Mouse (Mus musculus): ENCODE data around the gene Zfand3. TPM values are rescaled to one million over a fixed set of nuclear protein-coding genes. Genes with fewer than 3 reads are reported as not detected.

The Zfand3 gene
- polyA plus RNA-seq, 1 experiment, result 111 TPM

- H3K4me1 ChIP-seq (ENCODE audit: control insufficient read depth, insufficient read depth, low read length), result peaks cover 11% of the 10 kb centered on the region; the same call in 1 of the 2 replicates
- no peak for TF ChIP-seq CTCF (conservative IDR thresholded peaks at IDR 0.05; ENCODE audit: insufficient read depth, insufficient read length, low read depth, low read length)
- no peak for TF ChIP-seq POLR2A (IDR thresholded peaks at IDR 0.05; ENCODE audit: low read depth, low read length)
- no peak overlapping the region for H3K4me3 ChIP-seq (ENCODE audit: insufficient read depth, low read depth, low read length)
- 63% methylated on average over 2 of the region's 2 CpGs for WGBS
- no peaks in the 10 kb centered on the region for H3K36me3 ChIP-seq (ENCODE audit: control insufficient read depth, insufficient read depth, low read length)
- DNase-seq, result no peak
- H3K27ac ChIP-seq (ENCODE audit: insufficient read depth, low read depth, low read length), result no peak overlapping the region
- no peaks in the 10 kb centered on the region for H3K27me3 ChIP-seq (replicated peaks; ENCODE audit: control insufficient read depth, insufficient read depth, low read length)
Observed at GRCm38 (mm10) chr17:30182063-30182462, 177.5 kb downstream of the Zfand3 start.

- Histone ChIP-seq H3K4me1 (ENCODE audit: control insufficient read depth, insufficient read depth, low read length) (peaks cover 7% of the 10 kb centered on the region; the same call in 1 of the 2 replicates), H3K36me3 (ENCODE audit: control insufficient read depth, insufficient read depth, low read length) (no peaks in the 10 kb centered on the region), H3K4me3 (ENCODE audit: insufficient read depth, low read depth, low read length) (no peak overlapping the region), H3K27ac (ENCODE audit: insufficient read depth, low read depth, low read length) (no peak overlapping the region), H3K27me3 (replicated peaks; ENCODE audit: control insufficient read depth, insufficient read depth, low read length) (no peaks in the 10 kb centered on the region)
- DNase-seq, result no peak
- 93% methylated on average over 6 of the region's 6 CpGs for WGBS
- TF ChIP-seq POLR2A (IDR thresholded peaks at IDR 0.05; ENCODE audit: low read depth, low read length) (no peak), CTCF (conservative IDR thresholded peaks at IDR 0.05; ENCODE audit: insufficient read depth, insufficient read length, low read depth, low read length) (no peak)
Observed at GRCm38 (mm10) chr17:30183561-30183960, 179.0 kb downstream of the Zfand3 start.

GRCm38 (mm10) chr17:30187154-30187553 is 182.6 kb downstream of the Zfand3 start:
- Histone ChIP-seq H3K4me3 (ENCODE audit: insufficient read depth, low read depth, low read length) (no peak overlapping the region), H3K4me1 (ENCODE audit: control insufficient read depth, insufficient read depth, low read length) (peaks cover 18% of the 10 kb centered on the region), H3K27me3 (replicated peaks; ENCODE audit: control insufficient read depth, insufficient read depth, low read length) (no peaks in the 10 kb centered on the region), H3K36me3 (ENCODE audit: control insufficient read depth, insufficient read depth, low read length) (no peaks in the 10 kb centered on the region), H3K27ac (ENCODE audit: insufficient read depth, low read depth, low read length) (no peak overlapping the region)
- no peak for DNase-seq
- no peak for TF ChIP-seq CTCF (conservative IDR thresholded peaks at IDR 0.05; ENCODE audit: insufficient read depth, insufficient read length, low read depth, low read length)
- TF ChIP-seq POLR2A (IDR thresholded peaks at IDR 0.05; ENCODE audit: low read depth, low read length), result no peak
- WGBS, result 83% methylated on average over 6 of the region's 6 CpGs

GRCm38 (mm10) chr17:30187581-30187980 is 183.0 kb downstream of the Zfand3 start:
- no peak for DNase-seq
- TF ChIP-seq POLR2A (IDR thresholded peaks at IDR 0.05; ENCODE audit: low read depth, low read length) (no peak), CTCF (conservative IDR thresholded peaks at IDR 0.05; ENCODE audit: insufficient read depth, insufficient read length, low read depth, low read length) (no peak)
- Histone ChIP-seq H3K27ac (ENCODE audit: insufficient read depth, low read depth, low read length) (no peak overlapping the region), H3K27me3 (replicated peaks; ENCODE audit: control insufficient read depth, insufficient read depth, low read length) (no peaks in the 10 kb centered on the region), H3K4me3 (ENCODE audit: insufficient read depth, low read depth, low read length) (no peak overlapping the region), H3K36me3 (ENCODE audit: control insufficient read depth, insufficient read depth, low read length) (no peaks in the 10 kb centered on the region), H3K4me1 (ENCODE audit: control insufficient read depth, insufficient read depth, low read length) (peaks cover 18% of the 10 kb centered on the region)
- 71% methylated on average over 5 of the region's 5 CpGs for WGBS

GRCm38 (mm10) chr17:30188031-30188981 is 183.8 kb downstream of the Zfand3 start:
- Histone ChIP-seq H3K36me3 (ENCODE audit: control insufficient read depth, insufficient read depth, low read length) (no peaks in the 10 kb centered on the region), H3K4me3 (ENCODE audit: insufficient read depth, low read depth, low read length) (no peak overlapping the region), H3K27ac (ENCODE audit: insufficient read depth, low read depth, low read length) (no peak overlapping the region), H3K27me3 (replicated peaks; ENCODE audit: control insufficient read depth, insufficient read depth, low read length) (no peaks in the 10 kb centered on the region), H3K4me1 (ENCODE audit: control insufficient read depth, insufficient read depth, low read length) (peaks cover 18% of the 10 kb centered on the region)
- no peak for TF ChIP-seq CTCF (conservative IDR thresholded peaks at IDR 0.05; ENCODE audit: insufficient read depth, insufficient read length, low read depth, low read length)
- DNase-seq, result no peak
- WGBS, result 37% methylated on average over 20 of the region's 20 CpGs

GRCm38 (mm10) chr17:30191097-30191640 is 186.6 kb downstream of the Zfand3 start:
- no peak for DNase-seq
- H3K27ac ChIP-seq (ENCODE audit: insufficient read depth, low read depth, low read length), result no peak overlapping the region
- 59% methylated on average over 11 of the region's 11 CpGs for WGBS
- no peak overlapping the region for H3K4me3 ChIP-seq (ENCODE audit: insufficient read depth, low read depth, low read length)
- no peaks in the 10 kb centered on the region for H3K36me3 ChIP-seq (ENCODE audit: control insufficient read depth, insufficient read depth, low read length)
- no peak for TF ChIP-seq CTCF (conservative IDR thresholded peaks at IDR 0.05; ENCODE audit: insufficient read depth, insufficient read length, low read depth, low read length)
- no peak for TF ChIP-seq POLR2A (IDR thresholded peaks at IDR 0.05; ENCODE audit: low read depth, low read length)
- H3K4me1 ChIP-seq (ENCODE audit: control insufficient read depth, insufficient read depth, low read length), result peaks cover 18% of the 10 kb centered on the region
- no peaks in the 10 kb centered on the region for H3K27me3 ChIP-seq (replicated peaks; ENCODE audit: control insufficient read depth, insufficient read depth, low read length)

GRCm38 (mm10) chr17:30192416-30193005 is 188.0 kb downstream of the Zfand3 start:
- Histone ChIP-seq H3K4me3 (ENCODE audit: insufficient read depth, low read depth, low read length) (no peak overlapping the region), H3K27me3 (replicated peaks; ENCODE audit: control insufficient read depth, insufficient read depth, low read length) (no peaks in the 10 kb centered on the region), H3K36me3 (ENCODE audit: control insufficient read depth, insufficient read depth, low read length) (no peaks in the 10 kb centered on the region), H3K4me1 (ENCODE audit: control insufficient read depth, insufficient read depth, low read length) (peaks cover 22% of the 10 kb centered on the region), H3K27ac (ENCODE audit: insufficient read depth, low read depth, low read length) (no peak overlapping the region)
- TF ChIP-seq CTCF (conservative IDR thresholded peaks at IDR 0.05; ENCODE audit: insufficient read depth, insufficient read length, low read depth, low read length), result no peak
- TF ChIP-seq POLR2A (IDR thresholded peaks at IDR 0.05; ENCODE audit: low read depth, low read length), result no peak
- DNase-seq, result no peak
- WGBS, result 85% methylated on average over 26 of the region's 26 CpGs

All from kidney, adult 2 months (tissue).